Mouse (Mus musculus): ENCODE results near the gene Prr23a2. TPM values are rescaled to one million over a fixed set of nuclear protein-coding genes. Genes with fewer than 3 reads are reported as not detected.

Gene Prr23a2
- polyA plus RNA-seq, 1 experiment from 2014 or later: not detected

- H3K36me3 ChIP-seq: no peaks in the 10 kb centered on the region
Measured at GRCm38 (mm10) chr9:98863463-98863862, 7.2 kb downstream of the Prr23a2 start.

GRCm38 (mm10) chr9:98864571-98864970, 8.3 kb downstream of the Prr23a2 start, which contains the start of gene Prr23a3:
TSS of gene Prr23a3 (plus strand) at chr9:98864767.
- Histone ChIP-seq H3K9me3 (replicated peaks) (no peaks in the 10 kb centered on the region), H3K36me3 (no peaks in the 10 kb centered on the region), H3K27me3 (replicated peaks) (peaks cover 17% of the 10 kb centered on the region), H3K4me2 (0 out of 2 replicates have a peak within 1 kb of the TSS, but pooled peaks have one; percentile 14), H3K4me3 (no peak within 1 kb of the TSS), H3K27ac (no peak within 1 kb of the TSS), H3K4me1 (no peaks in the 10 kb centered on the region), H3K9ac (no peak within 1 kb of the TSS)
- no peak for ATAC-seq
- WGBS (ENCODE audit: insufficient replicate concordance): 29% methylated on average over 22 of the region's 22 CpGs

More at GRCm38 (mm10) chr9:98863463-98863862, 7.2 kb downstream of the Prr23a2 start:
- WGBS (ENCODE audit: insufficient replicate concordance): 50% methylated on average over 3 of the region's 3 CpGs
- Histone ChIP-seq H3K9ac (no peak overlapping the region), H3K4me1 (no peaks in the 10 kb centered on the region), H3K4me2 (no peak overlapping the region), H3K4me3 (no peak overlapping the region), H3K27me3 (replicated peaks) (peaks cover 17% of the 10 kb centered on the region), H3K27ac (no peak overlapping the region), H3K9me3 (replicated peaks) (no peaks in the 10 kb centered on the region)
- no peak for ATAC-seq

- WGBS (ENCODE audit: insufficient replicate concordance): 52% methylated on average over 1 of the region's 1 CpGs
- H3K4me3 ChIP-seq: no peak overlapping the region
Measured at GRCm38 (mm10) chr9:98901486-98901885, 45.2 kb downstream of the Prr23a2 start.

DNA sequence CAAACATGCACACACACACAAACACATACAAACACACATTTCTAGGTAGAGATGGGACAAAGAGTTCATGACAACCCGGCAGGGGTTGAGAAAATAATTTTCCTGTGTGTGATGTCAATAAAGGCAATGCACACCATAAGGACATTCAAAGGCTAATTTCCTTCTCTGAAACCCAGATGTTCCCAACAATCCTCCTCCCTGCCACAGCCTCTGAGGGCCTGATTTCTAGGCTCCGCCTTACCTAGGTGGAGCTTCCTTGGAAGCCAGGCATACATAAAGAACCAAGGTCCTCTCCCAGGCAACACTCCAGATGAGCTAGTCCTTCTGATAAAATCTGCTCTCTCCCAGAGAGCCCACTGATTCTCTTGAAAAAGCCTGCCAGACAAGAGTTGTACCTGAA, 46.5 kb downstream of the Prr23a2 start, which contains the start of gene 7420426K07Rik:
Gene 7420426K07Rik (plus strand): TSS at position 301 of the 400 bp plus-strand sequence.
- Histone ChIP-seq H3K4me2 (no peak within 1 kb of the TSS), H3K4me1 (no peaks in the 10 kb centered on the region), H3K9me3 (replicated peaks) (peaks cover 6% of the 10 kb centered on the region; the same call in 1 of the 2 replicates), H3K27ac (no peak within 1 kb of the TSS), H3K9ac (no peak within 1 kb of the TSS), H3K27me3 (replicated peaks) (no peaks in the 10 kb centered on the region), H3K4me3 (no peak within 1 kb of the TSS), H3K36me3 (no peaks in the 10 kb centered on the region)
- ATAC-seq: no peak
- WGBS (ENCODE audit: insufficient replicate concordance): 77% methylated on average over 2 of the region's 2 CpGs

More at GRCm38 (mm10) chr9:98901486-98901885, 45.2 kb downstream of the Prr23a2 start:
- Histone ChIP-seq H3K9ac (no peak overlapping the region), H3K9me3 (replicated peaks) (peaks cover 19% of the 10 kb centered on the region), H3K4me2 (no peak overlapping the region), H3K4me1 (no peaks in the 10 kb centered on the region), H3K27ac (no peak overlapping the region), H3K36me3 (no peaks in the 10 kb centered on the region), H3K27me3 (replicated peaks) (no peaks in the 10 kb centered on the region)
- ATAC-seq: no peak

Other genes starting within 250 kb of the Prr23a2 start
- not detected in 2 replicates for gene Prr23a1, start 14.0 kb upstream of the Prr23a2 start, polyA plus RNA-seq (2016; fragmentation: Nextera tagmentation; extraction: Ambion mirVana)
- gene Prr23a3, start 8.3 kb downstream of the Prr23a2 start, polyA plus RNA-seq (2016; fragmentation: Nextera tagmentation; extraction: Ambion mirVana): not detected in 2 replicates
- gene 7420426K07Rik, start 46.6 kb downstream of the Prr23a2 start, polyA plus RNA-seq (2016; fragmentation: Nextera tagmentation; extraction: Ambion mirVana): not detected in 2 replicates
- gene Foxl2, start 98.8 kb downstream of the Prr23a2 start, polyA plus RNA-seq (2016; fragmentation: Nextera tagmentation; extraction: Ambion mirVana): not detected in 2 replicates
- gene Faim, start 129.9 kb downstream of the Prr23a2 start, polyA plus RNA-seq (2016; fragmentation: Nextera tagmentation; extraction: Ambion mirVana): 22.9 and 24.2 TPM in 2 replicates
- gene Gm1123, start 179.2 kb downstream of the Prr23a2 start, polyA plus RNA-seq (2016; fragmentation: Nextera tagmentation; extraction: Ambion mirVana): not detected in 2 replicates

Measured in liver, embryonic 12.5 days (tissue).